Mouse (Mus musculus) intestine, embryonic 14.5 days (tissue): Measurements from ENCODE around the gene Plxdc1. TPM values are rescaled to one million over a fixed set of nuclear protein-coding genes. Genes with fewer than 3 reads are reported as not detected.

Experiments used
- ATAC-seq: fragments of 200-750 bp; cut with Nextera tagmentation; replicated peaks from 2 replicates; pipeline ENCODE4 v1.8.0; 2017; ENCODE audit warnings: low read depth, moderate number of reproducible peaks, moderate TSS enrichment, moderate library complexity; ENCODE audit not compliant: low FRiP score, low TSS enrichment
- DNase-seq: peaks from one replicate; pipeline ENCODE4 v3.0.0-alpha.2; 2018; ENCODE audit warnings: low spot score
- H3K27ac ChIP-seq: fragments of 300-500 bp; sonication (generic); 2 replicates; pipeline ENCODE4 v1.5.1; 2014; ENCODE audit warnings: low read depth, mild to moderate bottlenecking, control low read depth
- H3K27me3 ChIP-seq: fragments of 300-500 bp; sonication (generic); replicated peaks from 2 replicates; pipeline ENCODE4 v1.6.1; 2014; ENCODE audit warnings: low read length, control low read depth; ENCODE audit not compliant: control insufficient read depth, insufficient read depth
- H3K36me3 ChIP-seq: fragments of 300-500 bp; sonication (generic); 2 replicates; pipeline ENCODE4 v1.6.1; 2014; ENCODE audit warnings: low read length, control low read depth; ENCODE audit not compliant: control insufficient read depth, insufficient read depth
- H3K4me1 ChIP-seq: fragments of 300-500 bp; sonication (generic); replicated peaks from 2 replicates; pipeline ENCODE4 v1.6.1; 2014; ENCODE audit warnings: low read length, control low read depth, mixed read lengths; ENCODE audit not compliant: control insufficient read depth, insufficient read depth
- H3K4me2 ChIP-seq: fragments of 300-500 bp; sonication (generic); 2 replicates; pipeline ENCODE4 v1.6.1; 2014; ENCODE audit warnings: low read length
- H3K4me3 ChIP-seq: fragments of 300-500 bp; sonication (generic); 2 replicates; pipeline ENCODE4 v1.5.1; 2014; ENCODE audit warnings: low read depth, low read length, control low read depth, mixed read lengths
- H3K9ac ChIP-seq: fragments of 300-500 bp; sonication (generic); 2 replicates; pipeline ENCODE4 v1.6.1; 2014; ENCODE audit warnings: mild to moderate bottlenecking, low read length
- H3K9me3 ChIP-seq: fragments of 300-500 bp; sonication (generic); 2 replicates; pipeline ENCODE4 v1.6.1; 2016; ENCODE audit warnings: low read length, control low read depth; ENCODE audit not compliant: control insufficient read depth
- WGBS: fragments of 180-500 bp; shearing (Covaris S2); extraction: QIAGEN DNeasy Blood & Tissue Kit; methylation state at CpG from one replicate; pipeline ENCODE4 v1.1.7; 2014; 5-methylcytosine and 5-hydroxymethylcytosine counted together
- polyA plus RNA-seq: library from polyadenylated mRNA; unstranded; fragments of >200 nt; fragmentation: Nextera tagmentation; extraction: Ambion mirVana; gene quantifications from 2 replicates; pipeline ENCODE4 v1.2.1, GENCODE M21; 2014

Gene Plxdc1
- polyA plus RNA-seq, 1 experiment from 2014 or later, result 0.30 TPM

DNA sequence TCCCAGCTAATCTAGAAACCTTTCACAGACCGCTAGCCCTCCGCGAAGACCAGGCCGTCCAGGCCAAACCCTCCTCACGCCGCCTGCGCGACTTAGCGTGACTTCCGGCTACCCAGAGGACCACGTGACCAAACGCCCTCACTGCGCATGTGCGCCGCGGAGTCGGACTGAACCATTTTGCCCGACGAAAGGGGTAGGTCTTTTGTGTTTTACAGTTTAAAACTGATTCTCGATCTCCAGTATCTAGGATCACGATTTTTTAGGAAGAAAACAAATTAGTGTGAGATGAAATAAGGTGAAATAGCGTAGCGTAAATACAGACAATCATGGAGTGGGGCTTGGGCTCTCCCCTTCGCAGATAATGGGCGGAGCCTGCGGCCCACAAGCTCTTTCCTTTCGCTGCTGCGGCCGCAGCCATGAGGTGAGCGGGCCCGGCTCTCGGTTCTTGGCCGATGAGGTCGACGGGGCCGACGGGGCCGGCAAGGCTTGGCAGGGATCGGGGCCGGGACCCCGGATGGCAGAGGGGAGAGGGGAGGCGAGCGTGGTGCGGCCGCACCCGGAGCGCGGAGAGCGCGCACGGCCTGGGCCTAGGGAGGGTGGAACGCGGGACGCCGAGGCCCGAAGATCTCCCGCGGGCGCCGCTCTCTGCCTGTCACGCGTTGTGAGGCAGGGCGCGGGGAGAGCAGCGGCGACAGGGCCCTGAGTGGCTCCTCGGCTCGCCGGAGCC, 40.5 kb upstream of the Plxdc1 start, which contains the start of gene Rpl19:
Gene Rpl19, plus strand, starts transcription at position 141 of the 727 bp plus-strand sequence.
- no peaks in the 10 kb centered on the region for H3K9me3 ChIP-seq
- H3K27ac ChIP-seq, result peak within 1 kb of the TSS; percentile 87
- ATAC-seq (peak; percentile 71), DNase-seq (peak; percentile 93)
- H3K36me3 ChIP-seq, result peaks cover 35% of the 10 kb centered on the region
- H3K4me2 ChIP-seq, result peak within 1 kb of the TSS; percentile 98
- no peaks in the 10 kb centered on the region for H3K27me3 ChIP-seq
- under 1% methylated on average over 67 of the region's 69 CpGs for WGBS
- H3K4me3 ChIP-seq, result peak within 1 kb of the TSS; percentile 100
- peaks cover 13% of the 10 kb centered on the region for H3K4me1 ChIP-seq
- H3K9ac ChIP-seq, result peak within 1 kb of the TSS; percentile 100

DNA sequence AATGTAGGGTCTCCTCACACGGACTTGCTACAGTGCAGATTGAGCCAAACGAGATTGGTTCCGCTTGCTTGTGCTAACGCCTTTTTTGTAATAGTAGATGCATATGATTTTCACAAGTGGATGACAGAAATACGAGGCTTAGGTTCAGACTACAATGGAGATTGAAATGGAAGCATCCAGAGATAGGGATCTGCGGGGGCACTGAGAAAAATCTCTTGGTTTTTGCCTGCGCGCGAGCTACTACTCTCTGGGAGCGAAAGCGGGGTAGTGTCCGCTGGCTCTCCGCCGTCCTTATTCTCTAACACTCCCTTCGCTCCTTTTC, 40.0 kb upstream of the Plxdc1 start:
- Histone ChIP-seq H3K4me3 (peak overlapping the region; percentile 100), H3K4me1 (peaks cover 18% of the 10 kb centered on the region), H3K9me3 (no peaks in the 10 kb centered on the region), H3K36me3 (peaks cover 34% of the 10 kb centered on the region), H3K9ac (peak overlapping the region; percentile 100), H3K4me2 (peak overlapping the region; percentile 98), H3K27me3 (no peaks in the 10 kb centered on the region), H3K27ac (peak overlapping the region; percentile 87)
- WGBS, result 4% methylated on average over 15 of the region's 15 CpGs
- DNase-seq (no peak), ATAC-seq (no peak; the same call in 1 of the 2 replicates)

DNA sequence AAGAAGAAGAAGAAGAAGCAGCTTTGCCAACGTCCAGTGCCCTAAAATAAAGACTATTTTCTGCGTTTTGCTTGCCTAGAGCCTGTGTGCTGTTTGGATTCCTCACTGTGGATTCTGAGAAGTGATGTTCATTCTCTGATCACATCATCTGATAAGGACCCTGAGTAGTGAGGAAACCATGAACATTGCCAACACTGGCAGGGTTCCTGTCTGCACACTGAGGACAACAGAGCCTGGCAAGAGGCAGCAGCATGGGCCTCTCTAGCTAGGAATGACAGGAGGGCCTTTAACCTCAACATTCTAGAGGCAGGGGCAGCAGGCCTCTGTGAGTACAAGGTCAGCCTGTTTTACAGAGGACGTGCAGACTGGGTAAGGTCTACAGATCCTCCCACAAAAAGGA, 38.3 kb upstream of the Plxdc1 start:
- Histone ChIP-seq H3K27ac (no peak overlapping the region), H3K4me1 (peaks cover 30% of the 10 kb centered on the region), H3K9ac (no peak overlapping the region), H3K9me3 (no peaks in the 10 kb centered on the region), H3K4me3 (no peak overlapping the region), H3K4me2 (no peak overlapping the region), H3K36me3 (peaks cover 17% of the 10 kb centered on the region), H3K27me3 (no peaks in the 10 kb centered on the region)
- no peak for DNase-seq
- 79% methylated on average over 3 of the region's 3 CpGs for WGBS
- ATAC-seq, result no peak

DNA sequence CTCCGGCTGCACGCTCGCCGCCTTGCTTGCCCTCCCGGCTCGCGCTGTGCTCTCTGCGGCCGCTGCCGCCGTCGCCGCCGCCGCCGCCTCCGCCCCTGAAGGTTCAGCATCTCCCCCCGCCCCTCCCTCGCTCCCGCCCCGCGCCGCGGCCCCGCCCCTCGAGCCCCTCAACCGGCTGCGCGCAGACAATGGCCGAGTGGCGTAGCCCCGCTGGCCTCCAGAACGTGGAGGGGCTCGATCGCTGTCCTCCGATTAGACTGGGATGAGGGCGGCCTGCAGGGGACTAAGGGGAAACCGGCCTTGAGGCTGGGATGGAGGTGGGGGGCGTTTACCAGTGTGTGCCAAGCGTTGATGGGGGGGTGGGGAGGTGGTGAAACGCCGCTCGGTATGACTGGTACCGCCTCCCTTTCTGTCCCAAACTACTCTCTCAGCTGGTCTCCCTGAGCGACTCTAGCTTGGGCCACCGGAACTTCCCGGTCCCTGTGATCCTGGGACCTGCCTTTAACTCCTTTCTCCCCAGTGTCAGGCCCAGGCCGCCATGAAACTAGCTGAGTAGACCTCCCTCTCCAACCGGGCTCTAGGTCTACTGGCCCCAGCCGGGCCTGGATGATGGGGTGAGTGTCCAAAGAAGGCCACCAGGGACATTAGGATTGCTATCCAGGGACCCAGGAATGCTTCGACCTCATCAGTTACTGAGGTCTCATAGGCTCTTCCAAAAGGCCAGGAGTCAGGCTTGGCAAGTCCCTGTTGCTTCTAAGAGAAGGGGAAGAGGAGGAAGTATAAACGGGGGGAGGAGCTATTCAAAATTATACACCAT, 36.5 kb upstream of the Plxdc1 start, which contains the start of gene Cacnb1:
Gene Cacnb1, minus strand, starts transcription at position 480 of the 817 bp plus-strand sequence.
- peak; percentile 86 for DNase-seq
- H3K27me3 ChIP-seq, result no peaks in the 10 kb centered on the region
- H3K9ac ChIP-seq, result peak within 1 kb of the TSS; percentile 71
- peaks cover 29% of the 10 kb centered on the region for H3K4me1 ChIP-seq
- H3K36me3 ChIP-seq, result peaks cover under 1% of the 10 kb centered on the region; the same call in 1 of the 2 replicates
- H3K4me2 ChIP-seq, result peak within 1 kb of the TSS; percentile 92
- peak within 1 kb of the TSS; percentile 89 for H3K27ac ChIP-seq
- peak; percentile 33 for ATAC-seq
- WGBS, result 1% methylated on average over 50 of the region's 52 CpGs
- no peaks in the 10 kb centered on the region for H3K9me3 ChIP-seq
- H3K4me3 ChIP-seq, result peak within 1 kb of the TSS; percentile 80

DNA sequence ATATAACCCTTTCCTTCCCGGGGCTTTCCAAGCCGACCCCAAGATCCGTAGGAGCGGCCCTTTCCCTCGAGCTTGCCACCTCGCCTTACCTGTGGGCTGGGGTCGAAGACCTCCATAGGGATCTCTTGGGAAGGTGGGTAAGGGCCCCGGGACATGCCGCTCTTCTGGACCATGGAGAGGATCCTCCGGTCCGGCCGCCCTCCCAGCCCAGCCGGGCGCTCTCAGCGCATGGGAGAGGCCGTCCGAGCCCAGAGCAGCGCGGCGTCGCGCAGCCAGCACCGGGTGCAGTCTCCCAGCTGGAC, 36.0 kb upstream of the Plxdc1 start:
- H3K4me1 ChIP-seq, result peaks cover 27% of the 10 kb centered on the region
- ATAC-seq, result peak; percentile 21
- 1% methylated on average over 12 of the region's 23 CpGs for WGBS

DNA sequence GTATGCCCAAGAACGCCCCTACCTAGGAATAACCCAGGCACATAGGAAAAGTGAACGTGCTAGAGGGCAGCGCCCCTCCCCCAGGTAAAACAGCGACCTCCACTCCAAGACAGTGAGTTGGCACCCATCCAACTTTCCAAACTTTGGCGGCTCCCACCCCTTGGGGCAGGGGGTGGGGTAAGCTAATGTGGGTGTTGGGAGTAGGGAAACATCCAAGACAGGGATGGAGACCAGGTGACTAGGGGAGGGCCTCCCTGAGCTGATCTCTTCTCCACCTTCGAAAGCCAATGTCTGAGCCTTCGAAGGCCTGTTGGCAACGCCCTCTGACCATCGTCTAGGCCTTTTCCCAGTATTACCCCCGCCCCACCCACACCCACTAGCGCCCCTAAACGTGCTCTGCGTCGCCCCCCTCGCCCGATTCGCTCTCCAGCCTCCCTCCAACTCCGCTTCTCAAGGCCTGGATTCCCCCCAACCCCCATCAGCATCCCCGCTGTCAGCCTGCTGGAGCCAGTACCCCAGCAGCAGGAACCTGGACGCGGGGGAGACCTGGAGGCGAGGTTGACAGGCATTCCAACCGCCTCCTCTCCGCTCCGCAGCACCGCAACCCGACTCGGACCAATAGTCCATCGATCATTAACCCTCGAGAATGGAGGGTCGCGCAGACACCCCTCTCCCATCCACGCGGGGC, 35.5 kb upstream of the Plxdc1 start:
- Histone ChIP-seq H3K36me3 (0 out of 2 replicates have a peak, but pooled peaks cover 7% of the 10 kb centered on the region), H3K4me2 (peak overlapping the region; percentile 92), H3K9me3 (no peaks in the 10 kb centered on the region), H3K9ac (peak overlapping the region; percentile 71), H3K27ac (peak overlapping the region; percentile 89; the same call in 1 of the 2 replicates), H3K4me3 (peak overlapping the region; percentile 80), H3K27me3 (no peaks in the 10 kb centered on the region), H3K4me1 (peaks cover 27% of the 10 kb centered on the region)
- WGBS, result 3% methylated on average over 30 of the region's 34 CpGs
- peak; percentile 12; the same call in 1 of the 2 replicates for ATAC-seq
- peak; percentile 73 for DNase-seq

More for the DNA sequence above, 36.0 kb upstream of the Plxdc1 start:
- DNase-seq, result peak; percentile 71
- Histone ChIP-seq H3K9me3 (no peaks in the 10 kb centered on the region), H3K27ac (peak overlapping the region; percentile 89), H3K27me3 (no peaks in the 10 kb centered on the region), H3K4me3 (peak overlapping the region; percentile 80), H3K36me3 (0 out of 2 replicates have a peak, but pooled peaks cover 6% of the 10 kb centered on the region), H3K9ac (peak overlapping the region; percentile 71), H3K4me2 (peak overlapping the region; percentile 92)

DNA sequence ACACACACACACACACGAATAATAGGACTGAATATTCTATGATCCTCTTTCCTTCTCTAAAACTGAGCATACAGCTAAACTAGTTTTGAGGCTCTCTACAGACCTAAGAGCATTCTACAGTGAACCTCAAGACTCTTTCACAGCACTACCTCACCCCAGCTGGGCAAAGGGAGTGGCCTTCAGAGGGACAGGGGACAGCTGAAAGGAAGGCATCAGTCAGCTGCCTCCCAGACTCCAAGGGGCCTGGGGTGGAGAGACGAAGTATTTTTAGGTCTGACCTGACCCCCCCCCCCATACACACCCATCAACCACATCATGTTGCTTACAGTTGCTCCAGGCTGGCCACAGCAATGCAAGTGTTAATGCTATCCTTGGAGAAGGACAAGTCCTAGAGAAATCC, 34.9 kb upstream of the Plxdc1 start:
- H3K4me1 ChIP-seq, result peaks cover 27% of the 10 kb centered on the region
- peak overlapping the region; percentile 92 for H3K4me2 ChIP-seq
- 0 out of 2 replicates have a peak, but pooled peaks cover 7% of the 10 kb centered on the region for H3K36me3 ChIP-seq
- ATAC-seq (no peak), DNase-seq (no peak)
- no peak overlapping the region; the same call in 1 of the 2 replicates for H3K9ac ChIP-seq
- H3K4me3 ChIP-seq, result peak overlapping the region; percentile 80
- no peaks in the 10 kb centered on the region for H3K27me3 ChIP-seq
- 0 out of 2 replicates have a peak overlapping the region, but pooled peaks have one; percentile 4 for H3K27ac ChIP-seq
- 49% methylated on average over 2 of the region's 2 CpGs for WGBS
- no peaks in the 10 kb centered on the region for H3K9me3 ChIP-seq

DNA sequence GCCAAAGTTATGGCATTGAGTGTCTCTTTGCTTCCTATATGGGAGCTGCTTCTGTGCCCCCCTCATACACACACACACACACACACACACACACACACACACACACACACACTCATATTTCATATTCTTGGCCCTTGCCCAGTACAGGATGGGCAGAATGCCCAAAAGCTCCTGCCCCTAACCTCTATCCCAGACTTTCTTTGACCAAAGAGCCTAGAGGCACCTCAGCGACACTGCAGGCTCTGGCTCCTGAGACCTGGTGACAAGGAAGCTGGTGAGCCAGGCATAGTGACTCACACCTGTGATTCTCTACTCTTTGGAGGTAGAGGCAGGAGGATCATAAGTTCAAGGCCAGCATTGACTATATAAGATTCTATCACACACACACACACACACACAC, 34.5 kb upstream of the Plxdc1 start:
- no peak overlapping the region for H3K4me3 ChIP-seq
- no peaks in the 10 kb centered on the region for H3K27me3 ChIP-seq
- no peaks in the 10 kb centered on the region for H3K9me3 ChIP-seq
- 0 out of 2 replicates have a peak, but pooled peaks cover 7% of the 10 kb centered on the region for H3K36me3 ChIP-seq
- H3K4me1 ChIP-seq, result peaks cover 25% of the 10 kb centered on the region
- ATAC-seq (no peak), DNase-seq (no peak)
- peak overlapping the region; percentile 92; the same call in 1 of the 2 replicates for H3K4me2 ChIP-seq
- 71% methylated on average over 1 of the region's 1 CpGs for WGBS
- H3K9ac ChIP-seq, result no peak overlapping the region
- H3K27ac ChIP-seq, result no peak overlapping the region
